Mouse (Mus musculus) MEL (cell line): Measurements from ENCODE around the gene Stk32b. TPM values are rescaled to one million over a fixed set of nuclear protein-coding genes. Genes with fewer than 3 reads are reported as not detected.

Experiments
- DNase-seq: peaks from one replicate; pipeline ENCODE4 v3.0.0; 2011; ENCODE audit warnings: low read depth, low spot score
- H3K27ac ChIP-seq: 2 replicates; pipeline ENCODE4 v1.5.1; 2012; ENCODE audit warnings: low read depth, mild to moderate bottlenecking, control low read depth, low read length, moderate library complexity; ENCODE audit not compliant: control insufficient read depth
- H3K27me3 ChIP-seq, 2 experiments: fragments of 150-350 bp in 1 of 2; sonication (generic) in 1 of 2; 2 replicates each; pipeline ENCODE4 v1.6.1; 2012; ENCODE audit warnings: low read length in 2 of 2, mild to moderate bottlenecking in 2 of 2, improper control_type of control experiment in 1 of 2, moderate library complexity in 1 of 2; ENCODE audit not compliant: insufficient read depth in 2 of 2, control insufficient read depth in 1 of 2
- H3K36me3 ChIP-seq, 2 experiments: 2 replicates each; pipeline ENCODE4 v1.6.1; 2012 to 2014; ENCODE audit warnings: low read length in 2 of 2, improper control_type of control experiment in 1 of 2, inconsistent platforms in 1 of 2, mild to moderate bottlenecking in 1 of 2; ENCODE audit not compliant: insufficient read depth in 2 of 2, control insufficient read depth in 1 of 2
- H3K4me1 ChIP-seq, 2 experiments: fragments of 150-350 bp in 1 of 2; sonication (generic) in 1 of 2; 2 replicates each; pipeline ENCODE4 v1.6.1; 2012; ENCODE audit warnings: low read length in 2 of 2, improper control_type of control experiment in 1 of 2, mild to moderate bottlenecking in 1 of 2; ENCODE audit not compliant: insufficient read depth in 2 of 2, control insufficient read depth in 1 of 2
- H3K4me3 ChIP-seq, 2 experiments: fragments of 150-350 bp in 1 of 2; sonication (generic) in 1 of 2; 2 replicates each; pipeline ENCODE4 v1.5.1; 2012; ENCODE audit warnings: low read depth in 2 of 2, low read length in 2 of 2, mild to moderate bottlenecking in 2 of 2, moderate library complexity in 2 of 2, control low read depth in 1 of 2, improper control_type of control experiment in 1 of 2; ENCODE audit not compliant: control insufficient read depth in 1 of 2, insufficient read depth in 1 of 2
- H3K79me2 ChIP-seq: 2 replicates; pipeline ENCODE4 v1.6.1; 2012; ENCODE audit warnings: mild to moderate bottlenecking, low read length, moderate library complexity; ENCODE audit not compliant: control insufficient read depth, poor library complexity, insufficient read depth
- H3K9ac ChIP-seq: 2 replicates; pipeline ENCODE4 v1.6.1; 2012; ENCODE audit warnings: low read depth, mild to moderate bottlenecking, control low read depth, low read length, moderate library complexity; ENCODE audit not compliant: control insufficient read depth, poor library complexity, severe bottlenecking
- H3K9me3 ChIP-seq: fragments of 150-350 bp; sonication (generic); replicated peaks from 2 replicates; pipeline ENCODE4 v1.6.1; 2012; ENCODE audit warnings: mild to moderate bottlenecking, low read length, improper control_type of control experiment, moderate library complexity; ENCODE audit not compliant: insufficient read depth
- BHLHE40 ChIP-seq: IDR thresholded peaks from 2 replicates; pipeline ENCODE4 v1.6.1; 2012; ENCODE audit warnings: low read depth, mild to moderate bottlenecking, inconsistent platforms, low read length, improper control_type of control experiment, borderline replicate concordance
- CTCF ChIP-seq, 3 experiments: IDR thresholded peaks in 2 of 3; conservative IDR thresholded peaks in 1 of 3; 2 replicates each; pipeline ENCODE4 v1.5.1; 2011 to 2012; ENCODE audit warnings: low read length in 3 of 3, low read depth in 2 of 3, mild to moderate bottlenecking in 2 of 3, improper control_type of control experiment in 1 of 3, inconsistent platforms in 1 of 3, mixed read lengths in 1 of 3, moderate library complexity in 1 of 3; ENCODE audit not compliant: control insufficient read depth in 1 of 3, insufficient read depth in 1 of 3, poor library complexity in 1 of 3, severe bottlenecking in 1 of 3
- E2F4 ChIP-seq: IDR thresholded peaks from 2 replicates; pipeline ENCODE4 v1.6.1; 2011; ENCODE audit warnings: low read depth, low read length, improper control_type of control experiment, borderline replicate concordance
- ELF1 ChIP-seq: IDR thresholded peaks from 2 replicates; pipeline ENCODE4 v1.6.1; 2014; ENCODE audit warnings: low read depth, mild to moderate bottlenecking, inconsistent platforms, low read length, improper control_type of control experiment, moderate library complexity
- EP300 ChIP-seq, 2 experiments: IDR thresholded peaks; 2 replicates each; pipeline ENCODE4 v1.6.1; 2011; ENCODE audit warnings: improper control_type of control experiment in 2 of 2, low read length in 2 of 2, low read depth in 1 of 2, mild to moderate bottlenecking in 1 of 2
- KAT2A ChIP-seq: conservative IDR thresholded peaks from 2 replicates; pipeline ENCODE4 v1.6.1; 2012; ENCODE audit warnings: low read depth, low read length, improper control_type of control experiment, inconsistent platforms
- MAFK ChIP-seq: IDR thresholded peaks from 2 replicates; pipeline ENCODE4 v1.6.1; 2011; ENCODE audit warnings: low read depth, mild to moderate bottlenecking, low read length, improper control_type of control experiment, borderline replicate concordance
- MXI1 ChIP-seq: IDR thresholded peaks from 2 replicates; pipeline ENCODE4 v1.6.1; 2011; ENCODE audit warnings: mild to moderate bottlenecking, low read depth, low read length, improper control_type of control experiment
- NRF1 ChIP-seq: IDR thresholded peaks from 2 replicates; pipeline ENCODE4 v1.6.1; 2014; ENCODE audit warnings: low read depth, mild to moderate bottlenecking, inconsistent platforms, low read length, improper control_type of control experiment, moderate library complexity; ENCODE audit not compliant: poor library complexity, insufficient read depth, severe bottlenecking
- SIN3A ChIP-seq: IDR thresholded peaks from 2 replicates; pipeline ENCODE4 v1.6.1; 2012; ENCODE audit warnings: low read length, improper control_type of control experiment, inconsistent platforms
- TAL1 ChIP-seq: IDR thresholded peaks from 2 replicates; pipeline ENCODE4 v1.6.1; 2012; ENCODE audit warnings: mild to moderate bottlenecking, inconsistent platforms, low read length, moderate library complexity, mixed read lengths
- TBP ChIP-seq: IDR thresholded peaks from 2 replicates; pipeline ENCODE4 v1.8.0; 2011; ENCODE audit warnings: low read depth, low read length, improper control_type of control experiment
- TCF12 ChIP-seq: IDR thresholded peaks from 2 replicates; pipeline ENCODE4 v1.6.1; 2014; ENCODE audit warnings: low read depth, mild to moderate bottlenecking, inconsistent platforms, low read length, improper control_type of control experiment, moderate library complexity
- USF1 ChIP-seq: IDR thresholded peaks from 2 replicates; pipeline ENCODE4 v1.6.1; 2014; ENCODE audit warnings: low read depth, mild to moderate bottlenecking, inconsistent platforms, low read length, improper control_type of control experiment, moderate library complexity
- USF2 ChIP-seq, 2 experiments: IDR thresholded peaks; 2 replicates each; pipeline ENCODE4 v1.6.1; 2011 to 2012; ENCODE audit warnings: improper control_type of control experiment in 2 of 2, low read length in 2 of 2, borderline replicate concordance in 1 of 2, inconsistent platforms in 1 of 2, low read depth in 1 of 2, mild to moderate bottlenecking in 1 of 2; ENCODE audit not compliant: insufficient read depth in 1 of 2
- ZC3H11A ChIP-seq: IDR thresholded peaks from 2 replicates; pipeline ENCODE4 v1.6.1; 2012; ENCODE audit warnings: low read depth, mild to moderate bottlenecking, inconsistent platforms, low read length, improper control_type of control experiment
- ZKSCAN1 ChIP-seq: IDR thresholded peaks from 2 replicates; pipeline ENCODE4 v1.6.1; 2012; ENCODE audit warnings: low read depth, mild to moderate bottlenecking, inconsistent platforms, low read length, improper control_type of control experiment, moderate library complexity
- polyA plus RNA-seq, 2 experiments: library from polyadenylated mRNA; stranded (reverse) in 1 of 2; unstranded in 1 of 2; fragments of >175 nt in 1 of 2; fragments of >200 nt in 1 of 2; gene quantifications; 2 replicates each; pipeline versions ENCODE4 v1.2.1 to v1.2.4; 2012; ENCODE audit warnings: low replicate concordance in 2 of 2, low read depth in 1 of 2; ENCODE audit not compliant: insufficient read length in 2 of 2, insufficient read depth in 1 of 2, missing spikeins in 1 of 2
- total RNA-seq: library from RNA; depleted of rRNA; stranded (reverse); fragments of 300-350 nt; gene quantifications from 2 replicates; pipeline ENCODE4 v1.2.3, GENCODE M21; 2012

Stk32b gene
- total and polyA plus RNA-seq, 3 experiments: not detected

- Histone ChIP-seq H3K9ac (no peak overlapping the region), H3K79me2 (no peaks in the 10 kb centered on the region), H3K9me3 (no peaks in the 10 kb centered on the region), H3K36me3 (no peaks in the 10 kb centered on the region), H3K27ac (no peak overlapping the region), H3K4me1 (no peaks in the 10 kb centered on the region), H3K27me3 (no peaks in the 10 kb centered on the region), H3K4me3 (no peak overlapping the region)
- DNase-seq: no peak
- TF ChIP-seq TBP (no peak), USF1 (no peak), TAL1 (no peak), CTCF (IDR thresholded peaks at IDR 0.05 in 2 of 3, conservative IDR thresholded peaks at IDR 0.05 in 1 of 3; ENCODE audit: control insufficient read depth in 1 of 3, insufficient read depth in 1 of 3, low read depth in 2 of 3, low read length in 3 of 3, poor library complexity in 1 of 3, severe bottlenecking in 1 of 3) (no peak), KAT2A (no peak), SIN3A (no peak), NRF1 (no peak), ZC3H11A (no peak), MXI1 (no peak), BHLHE40 (no peak), USF2 (IDR thresholded peaks at IDR 0.05; ENCODE audit: borderline replicate concordance in 1 of 2, insufficient read depth in 1 of 2, low read depth in 1 of 2, low read length in 2 of 2) (no peak)
These were observed 281.6 kb downstream of the Stk32b start for GRCm38 (mm10) chr5:37435417-37435816.

- Histone ChIP-seq H3K9ac (no peak overlapping the region), H3K27ac (no peak overlapping the region), H3K27me3 (no peaks in the 10 kb centered on the region; a peak in 1 of 4 replicates), H3K36me3 (no peaks in the 10 kb centered on the region), H3K79me2 (no peaks in the 10 kb centered on the region), H3K4me3 (no peak overlapping the region), H3K4me1 (no peaks in the 10 kb centered on the region), H3K9me3 (no peaks in the 10 kb centered on the region)
- no peak for TF ChIP-seq MAFK
- no peak for TF ChIP-seq TCF12
- no peak for TF ChIP-seq ELF1
- TF ChIP-seq USF2 (IDR thresholded peaks at IDR 0.05; ENCODE audit: borderline replicate concordance in 1 of 2, insufficient read depth in 1 of 2, low read depth in 1 of 2, low read length in 2 of 2): no peak
- no peak for TF ChIP-seq EP300 (IDR thresholded peaks at IDR 0.05; ENCODE audit: low read depth in 1 of 2, low read length in 2 of 2)
- no peak for TF ChIP-seq ZKSCAN1
- TF ChIP-seq E2F4: no peak
- no peak for DNase-seq
These were observed 289.8 kb downstream of the Stk32b start for GRCm38 (mm10) chr5:37427210-37427609.
